Mouse (Mus musculus): Measurements from ENCODE around the gene Rps6ka1.

The Rps6ka1 gene

DNA sequence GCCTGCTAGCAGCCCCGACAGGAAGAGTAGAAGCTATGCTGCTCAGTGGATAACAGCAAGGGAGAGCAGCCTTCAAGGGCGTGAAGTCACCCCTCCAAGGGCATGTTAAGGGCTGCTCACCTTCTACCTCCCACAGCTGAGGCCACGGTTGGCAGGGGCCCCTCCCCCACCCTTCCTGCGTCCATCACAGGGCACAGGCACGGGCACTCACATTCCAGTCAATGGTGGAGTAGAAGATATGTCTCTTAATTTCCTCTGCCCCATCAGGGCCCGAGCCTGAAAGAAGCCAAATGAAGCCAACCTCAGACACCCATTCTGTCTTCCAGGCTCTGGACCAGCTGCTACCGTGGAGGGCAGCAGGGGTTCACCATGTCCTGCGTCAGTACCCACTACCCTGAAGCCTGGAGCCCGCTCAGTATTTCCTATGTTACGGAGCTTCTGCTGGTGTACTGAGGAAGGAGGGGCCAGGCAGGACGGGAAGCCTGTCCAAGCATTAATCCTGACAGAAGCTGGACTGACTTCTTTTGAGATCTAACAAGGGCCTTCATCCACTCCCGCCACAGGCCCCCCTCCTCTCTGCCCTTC is 23.7 kb downstream of the Rps6ka1 start:
- DNase-seq (ENCODE audit: low read depth, low spot score): no peak

DNA sequence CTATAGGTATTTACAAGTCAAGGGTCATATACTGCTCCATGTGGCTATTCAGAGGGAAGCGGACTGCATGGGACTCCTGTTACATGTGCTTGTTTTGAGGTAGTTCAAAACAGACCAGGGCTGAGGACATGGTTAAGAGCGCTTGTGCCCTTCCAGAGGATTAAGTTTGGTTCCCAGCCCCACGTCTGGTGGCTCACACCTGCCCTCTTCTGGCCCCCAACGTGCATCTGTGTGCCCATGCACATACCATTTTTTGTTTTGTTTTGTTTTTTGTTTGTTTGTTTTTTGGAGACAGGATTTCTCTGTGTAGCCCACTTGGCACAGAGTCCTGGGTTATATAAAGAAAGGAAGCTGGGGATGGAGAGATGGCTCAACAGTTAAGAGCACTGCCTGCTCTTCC is 30.1 kb downstream of the Rps6ka1 start:
- DNase-seq (ENCODE audit: low read depth, low spot score): no peak

GRCm38 (mm10) chr4:133854621-133855020 is 33.0 kb downstream of the Rps6ka1 start:
- no peak for DNase-seq (ENCODE audit: low read depth, low spot score)

GRCm38 (mm10) chr4:133853630-133854029 is 34.0 kb downstream of the Rps6ka1 start:
- DNase-seq (ENCODE audit: low read depth, low spot score): no peak

- DNase-seq (ENCODE audit: low read depth, low spot score): no peak
Measured at GRCm38 (mm10) chr4:133846625-133847024, 41.0 kb downstream of the Rps6ka1 start.

DNA sequence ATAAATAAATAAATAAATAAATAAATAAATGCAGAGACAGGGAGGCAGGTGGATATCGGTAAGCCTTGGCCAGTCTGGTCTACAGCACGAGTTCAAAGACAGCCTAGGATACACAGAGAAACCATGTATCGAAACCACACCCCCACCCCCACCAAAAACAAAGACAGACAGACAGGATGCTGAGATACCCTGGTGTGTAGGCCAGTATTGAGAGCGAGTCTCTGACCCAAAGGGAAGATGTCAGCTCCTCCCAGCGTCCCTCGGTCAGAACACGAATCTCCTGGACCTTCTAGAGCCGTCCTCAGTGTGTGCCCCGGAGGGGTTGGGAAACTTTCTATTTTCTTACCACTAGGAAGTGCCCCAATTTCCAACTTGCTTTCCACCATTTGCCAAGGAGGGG is 42.5 kb downstream of the Rps6ka1 start:
- peak; percentile 20 for DNase-seq (ENCODE audit: low read depth, low spot score)

- DNase-seq (ENCODE audit: low read depth, low spot score): peak; percentile 67
Measured at GRCm38 (mm10) chr4:133844209-133844841, 43.3 kb downstream of the Rps6ka1 start.

GRCm38 (mm10) chr4:133842992-133843737 is 44.4 kb downstream of the Rps6ka1 start:
- peak; percentile 85 for DNase-seq (ENCODE audit: low read depth, low spot score)

DNA sequence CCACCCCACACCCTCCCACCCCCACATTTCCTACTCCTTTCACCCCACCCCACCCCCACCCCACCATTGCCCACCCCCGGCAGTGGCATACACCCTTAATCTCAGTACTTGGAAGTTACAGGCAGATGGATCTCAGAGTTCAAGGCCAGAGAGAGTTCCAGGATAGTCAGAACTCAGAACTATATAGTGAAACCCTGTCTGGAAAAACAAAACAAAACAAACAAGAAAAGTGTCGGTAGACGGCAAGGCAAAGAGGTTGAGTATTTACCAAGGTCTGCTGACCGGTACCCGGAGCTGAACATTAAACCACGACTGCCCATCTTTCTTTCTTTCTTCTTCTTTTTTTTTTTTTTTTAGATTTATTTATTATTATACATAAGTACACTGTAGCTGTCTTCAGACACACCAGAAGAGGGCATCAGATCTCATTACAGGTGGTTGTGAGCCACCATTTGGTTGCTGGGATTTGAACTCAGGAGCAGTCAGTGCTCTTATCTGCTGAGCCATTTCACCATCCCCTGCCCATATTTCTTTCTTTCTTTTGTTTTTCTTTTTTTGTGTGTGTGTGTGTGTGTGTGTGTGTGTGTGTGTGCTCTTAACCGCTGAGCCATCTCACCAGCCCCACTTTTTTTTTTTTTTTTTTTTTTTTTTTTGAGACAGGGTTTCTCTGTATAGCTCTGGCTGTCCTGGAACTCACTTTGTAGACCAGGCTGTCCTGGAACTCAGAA is 45.7 kb downstream of the Rps6ka1 start:
- DNase-seq (ENCODE audit: low read depth, low spot score): peak; percentile 39

DNA sequence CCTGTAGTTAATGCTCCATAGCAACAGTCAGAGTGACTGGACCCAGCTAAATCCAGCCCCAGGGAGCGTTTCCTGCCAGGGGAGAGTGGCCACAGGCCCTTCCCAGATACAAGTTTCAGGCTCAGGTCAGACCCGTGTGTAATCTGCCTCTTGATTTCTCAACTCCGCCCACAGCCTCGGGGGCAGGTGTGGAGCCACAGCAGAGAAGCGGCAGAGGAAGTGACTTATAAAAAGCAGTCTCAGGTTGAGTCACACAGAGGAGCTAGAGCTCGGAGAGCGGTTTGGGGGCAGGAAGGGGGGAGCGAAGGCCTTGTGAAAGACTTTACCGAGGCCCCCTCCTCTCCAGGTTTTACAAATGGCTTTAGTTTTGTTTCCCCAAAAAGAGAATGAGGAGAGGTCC is 46.6 kb downstream of the Rps6ka1 start:
- DNase-seq (ENCODE audit: low read depth, low spot score): peak; percentile 93

DNA sequence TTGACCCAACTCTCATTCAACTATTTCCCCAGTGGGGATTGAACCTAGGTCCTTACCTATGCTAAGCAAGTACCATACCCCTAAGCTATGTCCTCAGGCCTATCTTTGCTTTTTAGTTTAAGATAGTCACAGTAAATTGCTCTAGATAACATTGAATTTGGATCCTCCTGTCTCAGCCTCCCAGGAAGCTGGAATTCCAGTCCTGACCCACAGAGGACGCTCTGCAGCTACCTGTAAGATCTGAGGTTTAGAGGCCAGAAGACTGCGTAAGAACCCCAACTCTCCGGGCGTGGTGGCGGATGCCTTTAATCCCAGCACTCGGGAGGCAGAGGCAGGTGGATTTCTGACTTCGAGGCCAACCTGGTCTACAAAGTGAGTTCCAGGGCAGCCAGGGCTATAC is 47.1 kb downstream of the Rps6ka1 start:
- DNase-seq (ENCODE audit: low read depth, low spot score): peak; percentile 55

- peak; percentile 38 for DNase-seq (ENCODE audit: low read depth, low spot score)
Measured at GRCm38 (mm10) chr4:133839385-133839826, 48.2 kb downstream of the Rps6ka1 start.

- peak; percentile 67 for DNase-seq (ENCODE audit: low read depth, low spot score)
Measured at GRCm38 (mm10) chr4:133836575-133836974, 51.0 kb downstream of the Rps6ka1 start.

GRCm38 (mm10) chr4:133835211-133835610 is 52.4 kb downstream of the Rps6ka1 start:
- DNase-seq (ENCODE audit: low read depth, low spot score): no peak

DNA sequence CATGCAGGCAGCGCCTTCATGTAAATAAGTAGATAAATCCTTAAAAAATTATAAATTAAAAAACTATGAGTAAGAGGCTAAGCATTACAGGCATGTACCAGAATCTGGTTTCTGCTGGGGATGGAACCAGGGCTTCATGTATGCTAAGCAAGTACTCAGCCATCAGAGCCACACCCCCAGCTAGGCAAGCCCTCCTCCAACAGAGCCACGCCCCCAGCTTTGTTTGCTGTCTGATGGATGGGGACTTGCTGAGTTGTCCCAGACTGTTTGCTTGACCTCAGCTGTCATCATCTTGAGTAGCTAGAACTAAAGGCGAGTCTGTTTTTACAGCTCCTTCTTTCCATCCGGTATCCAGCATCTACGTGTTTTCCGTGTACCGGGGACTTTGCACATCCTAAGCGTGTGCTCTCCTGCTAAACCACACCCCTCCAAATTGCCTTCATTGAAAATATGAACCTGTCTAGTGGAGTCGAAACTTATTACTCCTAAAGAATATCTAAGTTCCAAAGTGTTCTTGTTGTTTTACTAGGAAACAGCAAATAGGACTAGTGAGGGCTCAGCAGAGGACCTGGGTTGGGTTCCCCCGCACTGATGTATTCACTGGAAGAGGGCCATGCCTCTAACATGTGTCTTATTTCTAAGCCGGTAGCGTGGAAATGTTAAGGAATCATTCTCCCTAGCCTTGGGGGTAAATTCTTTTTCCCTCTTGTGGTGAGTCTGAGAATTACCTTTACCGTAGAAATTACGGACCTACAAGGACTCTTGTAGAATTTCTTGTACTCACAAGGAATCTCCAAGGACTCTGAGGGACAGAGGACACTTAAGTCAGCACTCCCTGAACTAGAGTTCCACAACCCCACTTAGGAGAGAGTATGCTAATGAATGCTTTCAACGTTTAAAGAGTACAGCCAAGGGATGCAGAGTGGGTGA is 54.4 kb downstream of the Rps6ka1 start:
- DNase-seq (ENCODE audit: low read depth, low spot score): no peak

- peak; percentile 53 for DNase-seq (ENCODE audit: low read depth, low spot score)
Measured at GRCm38 (mm10) chr4:133830453-133830852, 57.1 kb downstream of the Rps6ka1 start.

- DNase-seq (ENCODE audit: low read depth, low spot score): peak; percentile 80
Measured at GRCm38 (mm10) chr4:133829281-133830070, 58.1 kb downstream of the Rps6ka1 start.

GRCm38 (mm10) chr4:133827887-133828794 is 59.5 kb downstream of the Rps6ka1 start:
- DNase-seq (ENCODE audit: low read depth, low spot score): peak; percentile 66

DNA sequence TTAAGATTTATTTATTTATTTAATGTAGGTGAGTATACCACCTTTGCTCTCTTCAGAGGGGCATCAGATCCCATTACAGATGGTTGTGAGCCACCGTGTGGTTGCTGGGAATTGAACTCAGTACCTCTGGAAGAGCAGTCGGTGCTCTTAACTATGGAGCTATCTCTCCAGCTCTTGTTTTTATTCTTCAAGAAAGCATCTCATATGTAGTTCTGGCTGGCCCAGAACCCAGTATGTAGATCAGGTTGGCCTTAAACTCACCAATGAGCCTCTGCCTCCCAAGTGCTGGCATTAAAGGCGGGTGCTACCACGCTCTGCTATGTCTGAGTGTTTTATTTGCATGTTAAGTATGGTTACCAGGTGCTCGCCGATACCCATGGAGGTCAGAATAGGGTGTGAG is 60.2 kb downstream of the Rps6ka1 start:
- DNase-seq (ENCODE audit: low read depth, low spot score): no peak
